Mouse (Mus musculus) heart, postnatal 25 days (tissue): Measurements from ENCODE around the gene Abcc12. TPM values are rescaled to one million over a fixed set of nuclear protein-coding genes. Genes with fewer than 3 reads are reported as not detected.

Experiments
- DNase-seq: peaks from one replicate; pipeline ENCODE4 v3.0.0; 2022; ENCODE audit warnings: low spot score
- intact Hi-C: fragments of 180-260 bp; cut with DNase I; formaldehyde crosslinking; loops from one replicate; pipeline ENCODE4 v1.15.1; 2025
- total RNA-seq, 2 experiments: library from RNA; stranded (reverse); gene quantifications; 2 replicates each; pipeline ENCODE4 v1.2.3; 2021

Gene Abcc12
- total RNA-seq, 2 experiments from 2014 or later, result not detected

GRCm38 (mm10) chr8:86527336-86528029, 53.0 kb downstream of the Abcc12 start:
- DNase-seq, result no peak
- intact Hi-C loops, result no loop called here

DNA sequence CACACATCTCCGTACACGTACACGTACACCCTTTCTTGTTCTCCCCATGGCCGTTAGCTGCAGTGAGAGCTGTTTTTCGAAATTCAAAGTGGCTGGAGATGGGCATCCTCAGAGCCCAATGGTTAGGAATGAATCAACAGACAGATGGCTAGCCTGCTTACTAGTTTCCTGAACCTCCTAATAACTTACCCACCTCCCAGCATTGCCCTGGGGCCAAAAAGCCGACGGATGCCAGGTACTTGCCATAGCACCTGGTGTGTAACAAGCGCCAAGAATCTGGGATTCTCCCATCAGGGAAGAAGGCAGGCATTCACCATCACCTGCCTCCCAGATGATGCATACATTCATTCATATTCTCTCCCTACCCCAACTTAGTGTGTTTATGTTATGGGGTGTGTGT, 53.7 kb downstream of the Abcc12 start:
- intact Hi-C loops, result no loop called here

GRCm38 (mm10) chr8:86514203-86514602, 66.3 kb downstream of the Abcc12 start:
- intact Hi-C loops, result no loop called here
- DNase-seq, result no peak

More for the DNA sequence above, 53.7 kb downstream of the Abcc12 start:
- DNase-seq, result no peak

- DNase-seq, result no peak
- intact Hi-C loops, result no loop called here
Measured at GRCm38 (mm10) chr8:86512886-86513285, 67.6 kb downstream of the Abcc12 start.

DNA sequence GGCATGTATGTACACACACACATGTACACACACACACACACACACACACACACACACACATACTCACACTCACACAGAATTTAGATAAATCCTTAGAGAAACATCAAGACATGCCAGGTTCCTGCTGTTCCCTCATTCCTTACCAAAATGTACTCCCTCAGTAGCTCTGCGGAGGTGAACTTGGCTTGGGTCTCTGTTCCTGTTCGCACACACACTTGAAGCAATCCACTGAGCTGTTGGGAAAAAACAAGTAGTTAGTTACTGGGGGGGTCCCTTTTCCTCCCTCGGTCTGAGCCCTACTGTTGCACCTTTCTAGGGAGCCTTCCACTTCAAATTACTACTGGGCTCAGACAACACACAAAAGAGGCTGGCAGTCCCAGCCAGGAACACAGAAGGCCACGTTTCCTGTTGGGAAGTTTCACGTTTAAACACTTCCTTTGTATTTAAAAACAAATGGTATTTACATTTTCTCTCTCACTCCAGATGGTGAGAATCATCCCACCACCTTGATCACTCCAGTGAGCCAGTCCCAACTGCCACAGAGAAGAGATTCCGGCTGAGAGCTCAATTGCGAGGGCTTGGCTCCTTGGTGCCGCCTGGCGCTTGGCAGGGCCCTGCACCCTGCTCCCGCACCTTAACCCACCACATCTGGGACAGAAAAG, 68.2 kb downstream of the Abcc12 start:
- DNase-seq, result no peak
- intact Hi-C loops, result no loop called here

DNA sequence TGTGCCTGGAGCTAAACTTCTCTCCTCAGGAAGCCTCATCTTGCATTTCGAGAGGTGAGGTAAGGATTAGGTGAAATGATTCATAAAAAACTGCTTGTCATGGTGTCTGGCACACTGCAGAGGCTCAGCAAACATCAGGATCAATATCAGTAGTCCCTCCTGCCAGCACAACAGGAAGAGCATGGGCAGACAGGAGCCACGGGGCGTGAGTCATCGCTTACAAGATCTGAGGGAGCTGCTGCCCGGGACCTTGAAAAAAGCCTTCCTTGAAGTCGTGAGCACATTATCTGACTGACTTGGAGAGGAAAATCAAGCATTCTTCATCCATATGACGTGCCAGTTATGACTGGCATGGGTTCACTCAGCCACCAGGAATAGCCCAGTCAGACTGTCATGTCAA, 79.1 kb downstream of the Abcc12 start:
- no peak for DNase-seq
- intact Hi-C loops, result no loop called here

GRCm38 (mm10) chr8:86495056-86495455, 85.4 kb downstream of the Abcc12 start:
- DNase-seq, result no peak
- intact Hi-C loops, result no loop called here

GRCm38 (mm10) chr8:86493841-86494240, 86.6 kb downstream of the Abcc12 start:
- intact Hi-C loops, result no loop called here
- DNase-seq, result no peak

GRCm38 (mm10) chr8:86485411-86485810, 95.1 kb downstream of the Abcc12 start:
- intact Hi-C loops, result no loop called here
- no peak for DNase-seq

DNA sequence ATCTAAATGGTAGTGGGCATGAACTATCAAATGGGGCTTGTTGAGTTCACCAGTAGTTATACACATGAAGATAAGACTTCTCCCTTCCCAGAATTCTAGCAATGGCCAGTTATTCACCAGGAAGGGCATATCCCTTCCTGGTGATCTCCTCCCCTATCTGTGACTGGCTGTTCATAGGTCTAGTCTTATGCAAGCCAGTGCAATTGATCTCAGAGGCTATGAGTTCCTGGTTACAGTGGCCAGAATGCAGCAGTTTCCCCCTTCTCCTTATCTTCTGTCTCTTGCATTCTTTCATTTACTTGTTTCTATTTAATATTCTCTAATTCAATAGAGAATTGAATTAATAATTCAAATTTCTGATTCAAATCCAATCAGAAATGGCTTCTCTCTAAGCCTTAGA, 96.2 kb downstream of the Abcc12 start:
- DNase-seq, result no peak
- intact Hi-C loops, result no loop called here

- intact Hi-C loops, result no loop called here
- DNase-seq, result no peak
Measured at GRCm38 (mm10) chr8:86482116-86482515, 98.4 kb downstream of the Abcc12 start.

DNA sequence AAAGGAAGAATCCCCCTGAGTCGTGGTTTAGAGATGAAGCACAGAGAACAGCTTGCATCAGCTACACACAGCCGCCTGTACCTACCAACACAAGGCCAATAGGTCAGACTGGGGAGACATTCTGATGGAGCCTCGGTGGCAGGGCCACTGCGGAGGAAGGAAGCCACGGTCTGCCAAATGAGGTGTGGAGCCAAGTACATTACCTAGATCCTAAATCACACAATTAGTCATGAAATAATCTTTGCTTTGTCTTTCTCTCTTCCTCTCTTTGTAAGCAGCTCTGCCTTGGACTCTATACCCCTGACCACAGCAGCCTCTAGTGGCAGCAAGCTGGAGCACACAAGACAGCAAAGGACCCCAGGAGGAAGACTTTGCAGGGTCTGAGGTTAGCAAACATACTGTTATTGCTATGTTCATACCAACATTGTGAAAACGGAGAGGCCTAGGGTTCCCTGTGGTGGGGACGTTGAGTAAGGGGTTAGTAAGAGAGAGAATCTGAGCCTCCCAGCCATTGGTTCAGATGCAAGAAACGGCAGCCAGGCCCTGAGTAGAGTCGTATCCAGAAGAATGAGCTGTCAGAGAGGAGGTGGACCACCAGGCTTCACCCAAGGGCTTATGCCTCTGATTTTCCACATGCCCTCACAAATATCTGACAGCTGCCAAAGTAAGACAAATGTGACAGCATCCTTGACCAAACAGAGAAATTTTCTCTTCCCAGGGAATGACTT, 104.6 kb downstream of the Abcc12 start:
- no peak for DNase-seq
- intact Hi-C loops, result loop anchor here (10.0 kb wide), 1 partner anchor 781 kb away; no protein-coding TSS in a partner anchor

DNA sequence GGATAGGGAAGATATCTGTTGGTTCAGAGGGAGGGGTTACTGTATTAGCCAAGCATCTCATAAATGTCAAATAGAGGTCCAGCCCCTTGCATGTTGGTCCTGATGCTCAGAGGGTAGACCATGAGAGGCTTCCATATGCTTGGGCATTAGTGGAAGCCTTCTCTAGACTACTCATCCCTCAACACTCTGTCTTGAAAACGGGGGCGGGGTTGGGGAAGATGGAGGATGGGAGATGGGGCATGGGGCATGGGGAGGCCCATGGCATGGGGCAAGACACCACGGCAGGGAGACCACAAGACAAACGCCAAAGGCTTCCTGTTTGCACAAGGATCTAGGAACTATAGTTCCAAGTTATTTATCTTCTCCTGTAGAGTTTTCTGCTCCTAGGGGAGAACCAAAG, 106.0 kb downstream of the Abcc12 start:
- intact Hi-C loops, result loop anchor here (10.0 kb wide), 1 partner anchor 780 kb away; no protein-coding TSS in a partner anchor
- DNase-seq, result no peak

DNA sequence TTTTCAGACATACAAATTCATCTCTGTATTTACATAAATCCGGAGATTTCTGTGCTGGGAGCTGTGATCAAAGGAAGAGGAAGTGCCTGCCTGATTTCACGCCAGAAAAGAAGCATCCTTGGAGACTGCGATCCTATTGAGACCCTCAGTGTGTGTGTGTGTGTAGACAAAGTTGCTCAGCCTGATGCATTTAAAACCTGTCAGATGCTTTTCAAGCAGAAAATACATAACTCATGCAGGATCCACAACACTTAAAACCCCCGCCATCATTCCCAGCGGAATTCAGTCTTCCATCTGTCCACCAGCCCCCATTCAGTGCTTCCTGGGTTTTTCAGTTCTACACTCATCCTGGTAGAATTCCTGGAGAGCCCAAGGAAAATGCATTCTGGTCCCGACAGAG, 107.4 kb downstream of the Abcc12 start:
- intact Hi-C loops, result loop anchor here (10.0 kb wide), 1 partner anchor 778 kb away; no protein-coding TSS in a partner anchor
- no peak for DNase-seq

DNA sequence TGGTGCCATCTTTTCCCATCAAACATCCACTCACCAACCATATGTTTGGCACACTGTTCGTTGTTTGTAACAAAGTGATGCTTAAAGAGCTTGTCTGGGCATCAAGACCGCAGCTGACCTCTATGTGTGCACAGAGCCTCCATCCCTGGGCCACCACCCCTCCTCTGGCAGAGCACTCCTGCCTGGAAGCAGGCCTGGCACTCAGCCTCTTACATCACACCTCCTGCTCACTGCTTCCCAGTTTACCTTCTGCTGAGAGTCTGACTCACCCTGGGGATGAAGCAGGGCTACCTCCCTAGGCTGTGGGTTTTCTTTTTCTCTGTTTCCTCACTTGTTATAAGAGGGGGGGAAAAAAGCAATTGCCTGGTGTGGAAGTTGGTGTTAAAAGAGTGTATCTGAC, 109.8 kb downstream of the Abcc12 start:
- intact Hi-C loops, result loop anchor here (10.0 kb wide), 1 partner anchor 776 kb away; no protein-coding TSS in a partner anchor
- no peak for DNase-seq

- intact Hi-C loops, result no loop called here
- DNase-seq, result no peak
Measured at GRCm38 (mm10) chr8:86463215-86463614, 117.3 kb downstream of the Abcc12 start.

DNA sequence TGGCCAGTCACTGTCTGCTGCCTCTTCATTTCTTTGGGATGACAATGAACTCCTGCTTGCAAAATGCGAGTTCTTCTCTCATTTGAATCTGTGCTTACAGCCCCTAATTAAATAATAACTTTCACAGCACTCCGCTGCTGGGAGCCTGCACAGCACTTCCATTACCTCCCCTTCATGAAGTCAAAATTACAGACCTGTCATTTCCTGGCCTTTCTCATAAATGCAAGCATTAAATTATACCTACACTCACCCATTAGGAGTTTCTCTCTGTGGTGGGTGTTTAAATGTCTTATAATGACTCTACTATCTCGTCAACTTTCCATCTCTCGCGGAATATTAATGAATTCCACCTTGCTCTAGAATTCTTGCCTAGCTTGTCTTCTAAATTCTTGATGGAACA, 120.1 kb downstream of the Abcc12 start:
- DNase-seq, result no peak
- intact Hi-C loops, result no loop called here

DNA sequence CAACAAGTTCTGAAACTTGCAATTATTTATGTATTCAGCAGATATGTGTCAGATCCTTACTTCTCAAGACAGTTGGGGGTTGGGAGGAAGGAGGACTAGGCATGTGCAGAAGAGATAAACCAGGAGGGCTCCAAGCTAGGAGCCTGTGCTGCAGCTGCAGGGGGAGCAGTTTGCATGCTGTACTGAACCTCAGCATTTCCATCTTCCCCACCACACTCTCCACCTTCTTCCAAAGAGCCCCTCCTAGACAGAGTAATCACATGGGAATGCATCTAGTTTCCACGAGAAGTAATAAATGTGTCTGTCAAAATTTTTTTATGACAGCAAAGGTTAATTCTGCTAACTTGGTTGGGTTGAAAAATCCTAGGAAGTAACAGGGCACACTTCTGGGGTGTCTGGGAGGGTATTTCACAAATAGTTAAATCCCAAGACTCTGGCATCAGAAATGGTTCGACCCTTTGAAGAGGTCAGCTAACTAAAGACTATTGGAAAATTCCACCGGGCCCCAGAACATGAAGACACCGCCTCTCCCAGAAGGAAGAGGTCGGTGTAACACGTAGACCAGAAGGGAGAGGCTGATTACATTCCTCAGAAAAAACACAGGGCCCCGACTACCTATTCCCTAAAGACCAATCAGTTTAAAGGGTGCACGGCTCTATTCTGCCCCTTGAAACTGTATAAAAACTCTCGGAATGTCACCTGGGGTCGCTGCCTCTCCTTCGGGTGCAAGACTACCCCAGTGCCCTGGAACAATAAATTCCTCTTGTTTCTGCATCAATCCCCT, 126.6 kb downstream of the Abcc12 start:
- intact Hi-C loops, result no loop called here
- DNase-seq, result no peak

GRCm38 (mm10) chr8:86449870-86450515, 130.5 kb downstream of the Abcc12 start:
- intact Hi-C loops, result no loop called here

GRCm38 (mm10) chr8:86445516-86445915, 135.0 kb downstream of the Abcc12 start:
- DNase-seq, result no peak
- intact Hi-C loops, result no loop called here

More at GRCm38 (mm10) chr8:86449870-86450515, 130.5 kb downstream of the Abcc12 start:
- no peak for DNase-seq
